Mouse (Mus musculus): ENCODE measurements around the gene Cdipt.
A peak's percentile ranks its signal among the peaks of the same experiment; 100 is the strongest.

Gene Cdipt

DNA sequence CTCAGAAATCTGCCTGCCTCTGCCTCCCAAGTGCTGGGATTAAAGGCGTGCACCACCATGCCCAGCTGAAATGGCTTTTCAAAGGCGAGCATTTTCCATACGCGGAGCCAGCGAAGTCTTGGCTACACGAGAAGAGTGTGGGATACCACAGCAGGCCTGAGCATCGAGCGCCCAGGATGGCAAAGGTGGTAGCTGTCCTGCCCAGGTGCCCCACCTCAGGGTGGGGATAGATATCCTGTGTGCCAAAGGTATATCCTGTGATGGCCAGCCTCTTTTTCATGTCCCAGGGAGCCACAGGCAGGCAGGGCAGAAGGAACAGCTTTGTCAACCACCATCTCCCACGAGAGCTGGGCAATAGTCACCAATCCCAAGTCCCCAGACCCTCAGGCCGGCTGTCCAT is 37.1 kb downstream of the Cdipt start:
- no peak for DNase-seq (ENCODE audit: extremely low spot score)

DNA sequence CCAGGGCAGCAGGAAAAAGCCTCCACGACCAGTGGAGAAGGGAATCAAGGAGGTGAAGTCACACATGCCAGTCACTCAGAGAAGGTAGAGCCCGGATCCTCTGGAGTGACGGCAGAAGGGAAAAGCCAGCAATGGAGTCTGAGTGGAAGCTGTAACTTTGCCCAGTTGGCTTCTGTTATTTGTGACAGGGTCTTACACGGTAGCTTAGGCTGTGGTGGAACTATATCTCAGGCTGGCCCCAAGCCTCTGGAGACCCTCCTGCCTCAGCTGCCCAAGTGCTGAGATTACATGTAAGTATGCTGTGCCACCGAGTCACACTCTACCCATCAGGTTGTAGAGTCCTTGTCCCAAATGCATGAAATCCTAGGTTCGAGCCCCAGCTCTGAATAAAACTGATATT is 37.7 kb downstream of the Cdipt start:
- no peak for DNase-seq (ENCODE audit: extremely low spot score)

DNA sequence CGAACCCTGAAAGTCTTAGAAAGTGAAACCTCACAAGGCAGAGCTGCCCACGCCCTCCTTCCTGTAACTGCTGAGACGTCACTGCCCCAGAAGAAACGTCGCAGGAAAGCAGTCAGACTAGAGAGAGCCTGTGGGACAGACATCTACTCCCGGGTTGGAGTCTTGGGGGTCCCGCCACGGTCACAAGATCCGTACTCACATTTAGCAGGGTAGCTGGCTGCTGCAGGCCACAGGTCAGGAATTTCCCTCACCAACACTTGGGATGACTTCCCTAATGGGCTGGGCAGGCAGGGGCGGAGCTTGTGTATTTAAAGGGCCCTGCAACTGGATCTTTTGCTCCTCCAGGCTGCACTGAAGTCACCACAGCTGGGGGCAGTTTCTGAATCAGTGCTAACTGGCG is 38.6 kb downstream of the Cdipt start, which contains the start of gene Mvp:
Mvp (minus strand) TSS at position 302 of the 400 bp plus-strand sequence.
- DNase-seq (ENCODE audit: extremely low spot score) = peak; percentile 33

DNA sequence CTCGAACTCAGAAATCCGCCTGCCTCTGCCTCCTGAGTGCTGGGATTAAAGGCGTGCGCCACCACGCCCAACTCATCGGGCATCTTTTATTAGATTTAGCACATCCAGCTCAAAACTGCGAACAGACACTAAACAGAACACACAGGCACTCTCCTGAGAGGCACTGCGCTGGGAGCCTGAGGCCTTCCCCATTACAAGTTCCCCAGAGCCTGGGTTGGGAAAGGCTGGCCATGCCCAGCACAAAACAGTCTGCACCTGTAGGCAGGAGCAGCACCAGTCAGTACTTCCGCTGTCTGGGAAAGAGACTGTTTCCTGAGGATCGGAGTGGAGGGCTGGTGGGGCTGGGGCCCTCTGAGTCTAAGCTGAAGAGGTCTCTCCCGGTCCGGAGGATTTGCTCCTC is 39.3 kb downstream of the Cdipt start:
- no peak for DNase-seq (ENCODE audit: extremely low spot score)

DNA sequence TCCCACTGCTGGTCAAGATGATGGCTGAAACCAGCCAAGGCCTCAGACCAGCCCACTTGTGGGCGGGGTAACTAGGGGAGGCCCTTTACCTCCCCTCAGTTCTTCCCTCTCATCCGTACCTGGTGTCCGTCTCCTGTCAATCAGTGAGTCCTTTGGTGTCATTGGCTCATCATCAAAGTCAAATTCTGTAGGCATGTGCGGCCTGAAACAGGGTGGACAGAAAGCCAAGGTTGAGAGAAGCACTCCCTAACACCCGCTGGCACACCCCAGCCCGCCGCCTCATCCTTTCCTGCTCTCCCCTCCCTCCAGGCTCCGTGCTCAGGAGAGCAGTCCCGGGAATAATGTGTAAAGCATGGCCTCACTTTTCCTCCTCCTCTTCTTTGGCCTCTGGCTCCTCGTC is 40.4 kb downstream of the Cdipt start:
- DNase-seq (ENCODE audit: extremely low spot score) = peak; percentile 58

DNA sequence TGATC is 40.6 kb downstream of the Cdipt start, which contains the start of gene Pagr1b:
Pagr1b (minus strand) TSS at position 4 of the 5 bp plus-strand sequence.
- DNase-seq (ENCODE audit: extremely low spot score) = no peak

DNA sequence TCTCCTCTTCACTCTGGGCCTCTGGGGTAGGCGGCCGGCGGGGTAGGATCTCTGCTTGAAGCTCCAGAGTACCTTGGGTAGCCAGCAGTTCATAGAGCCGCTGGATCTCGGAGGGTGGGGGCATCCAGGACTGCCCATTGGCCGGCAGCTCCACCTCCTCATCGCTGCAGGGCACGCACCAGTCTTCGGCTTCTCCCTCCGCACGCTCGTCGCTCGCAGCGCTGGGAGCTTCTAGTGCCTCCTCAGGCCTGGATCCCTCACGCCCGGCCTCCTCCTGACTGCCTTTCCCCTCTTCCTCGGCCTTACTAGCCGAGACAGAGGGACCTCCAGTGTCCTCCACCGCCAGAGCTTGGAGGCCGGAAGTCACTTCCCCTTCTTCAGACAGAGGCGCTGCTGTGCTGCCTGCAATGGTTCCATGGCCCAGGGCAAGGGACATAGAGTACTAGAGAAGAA is 40.8 kb downstream of the Cdipt start:
- no peak for DNase-seq (ENCODE audit: extremely low spot score)

DNA sequence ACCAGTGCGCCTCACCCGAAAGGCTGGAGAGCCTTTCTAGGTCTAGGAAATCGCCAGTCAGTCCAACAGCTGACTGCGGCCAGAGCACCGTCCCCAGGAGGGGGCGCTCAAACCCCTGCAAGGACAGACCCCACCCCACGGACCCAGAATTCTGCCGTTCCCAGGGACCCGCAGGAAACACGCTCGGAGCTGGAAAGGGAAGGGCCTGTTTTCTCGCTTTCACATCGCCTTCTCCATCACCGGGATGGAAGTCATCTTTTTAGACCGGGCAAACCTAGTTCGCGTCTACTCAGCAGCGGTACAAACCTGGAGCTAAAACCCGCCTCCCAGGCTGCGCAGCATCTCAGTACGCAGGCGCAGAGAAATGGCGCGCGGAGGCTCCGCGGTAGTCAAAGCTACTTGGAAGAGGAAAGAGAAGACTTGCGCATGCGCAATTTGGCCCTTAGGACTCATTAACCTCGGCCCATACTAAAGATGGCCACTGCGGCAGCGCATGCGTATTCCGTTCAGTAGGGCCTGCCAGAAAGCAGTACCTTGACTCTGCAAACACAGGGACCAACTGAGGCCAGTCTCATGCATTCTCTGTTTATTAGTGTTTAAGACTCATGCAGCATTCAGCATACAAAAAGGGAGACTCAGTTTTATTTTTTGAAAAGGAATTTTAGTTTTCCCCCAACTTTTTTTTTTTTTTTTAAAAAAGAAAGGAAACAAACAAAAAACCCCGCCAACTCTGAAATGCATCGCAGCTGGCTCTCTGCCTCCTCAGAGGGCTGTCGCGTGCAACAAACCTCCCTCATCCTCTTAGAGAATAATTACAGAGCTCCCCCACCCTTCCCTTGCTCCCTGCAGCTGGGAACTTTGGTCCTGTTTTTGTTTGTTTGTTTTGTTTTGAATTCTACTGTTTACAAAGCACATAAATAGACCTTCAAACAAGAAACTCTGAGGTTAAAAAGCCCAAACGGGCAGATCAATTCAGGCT is 41.5 kb downstream of the Cdipt start, which contains the start of gene Pagr1a:
Pagr1a (minus strand) TSS at position 382 of the 979 bp plus-strand sequence.
- DNase-seq (ENCODE audit: extremely low spot score) = peak; percentile 97

DNA sequence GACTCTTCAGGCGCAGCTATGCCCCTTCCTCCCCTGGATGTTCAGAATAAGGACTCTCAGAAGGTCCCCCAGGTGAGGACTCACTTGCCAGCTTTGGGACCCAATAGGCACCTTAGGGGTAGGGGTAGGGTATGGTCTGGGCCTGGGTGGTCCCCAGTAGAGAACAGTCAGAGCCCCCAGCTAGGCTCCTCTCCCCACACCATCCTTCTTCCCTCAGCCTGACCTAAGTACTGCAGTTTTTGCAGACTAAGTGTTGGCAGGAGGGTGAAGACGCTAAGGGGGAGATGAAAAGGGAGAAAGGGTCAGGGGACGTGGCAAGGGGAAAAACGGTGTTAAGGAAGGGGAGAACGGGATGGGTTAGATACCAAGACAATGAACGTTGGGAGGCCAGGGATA is 42.2 kb downstream of the Cdipt start:
- no peak for DNase-seq (ENCODE audit: extremely low spot score)

DNA sequence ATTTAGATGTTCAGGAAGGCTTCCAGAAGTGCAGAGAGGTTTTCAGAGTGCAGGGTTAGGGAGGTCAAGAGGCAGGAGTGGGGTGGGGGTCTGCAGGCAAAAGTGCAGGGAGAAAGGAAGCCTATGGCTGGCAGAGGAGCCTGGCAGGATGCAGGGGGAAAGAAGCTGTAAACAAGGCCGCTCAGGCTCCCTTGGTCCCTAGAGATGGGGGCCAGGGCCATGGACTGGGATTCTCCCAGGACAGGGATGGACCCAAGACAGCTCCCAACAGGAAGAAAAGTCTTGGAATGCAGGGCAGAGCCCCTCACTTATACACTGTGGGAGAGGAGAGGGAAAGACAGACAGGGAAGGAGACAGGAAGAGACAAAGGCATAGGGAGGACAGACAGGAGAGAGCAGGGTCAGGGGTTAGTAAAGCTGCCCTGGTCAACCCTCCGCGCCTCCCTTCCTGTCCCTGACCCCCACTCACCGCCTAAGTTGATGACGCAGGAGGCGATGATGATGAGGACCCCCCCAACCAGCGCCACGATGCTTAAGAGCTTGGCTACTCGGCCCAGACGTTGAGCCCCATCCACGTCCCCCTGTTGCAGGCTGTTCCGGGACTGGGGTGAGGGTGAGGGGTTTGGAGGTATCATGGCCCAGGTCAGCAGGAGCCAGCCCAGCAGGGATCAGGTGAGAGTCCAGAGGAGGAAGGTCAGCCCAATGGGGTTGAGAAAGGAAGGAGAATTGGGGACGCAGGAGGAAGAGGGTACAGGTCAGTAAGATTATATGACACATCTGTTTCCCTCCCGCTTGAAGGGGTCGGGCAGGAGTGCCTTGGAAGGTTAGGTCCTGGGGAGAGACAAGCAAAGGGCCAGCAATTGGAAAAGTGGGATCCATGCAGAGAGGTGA is 42.9 kb downstream of the Cdipt start:
- no peak for DNase-seq (ENCODE audit: extremely low spot score)

DNA sequence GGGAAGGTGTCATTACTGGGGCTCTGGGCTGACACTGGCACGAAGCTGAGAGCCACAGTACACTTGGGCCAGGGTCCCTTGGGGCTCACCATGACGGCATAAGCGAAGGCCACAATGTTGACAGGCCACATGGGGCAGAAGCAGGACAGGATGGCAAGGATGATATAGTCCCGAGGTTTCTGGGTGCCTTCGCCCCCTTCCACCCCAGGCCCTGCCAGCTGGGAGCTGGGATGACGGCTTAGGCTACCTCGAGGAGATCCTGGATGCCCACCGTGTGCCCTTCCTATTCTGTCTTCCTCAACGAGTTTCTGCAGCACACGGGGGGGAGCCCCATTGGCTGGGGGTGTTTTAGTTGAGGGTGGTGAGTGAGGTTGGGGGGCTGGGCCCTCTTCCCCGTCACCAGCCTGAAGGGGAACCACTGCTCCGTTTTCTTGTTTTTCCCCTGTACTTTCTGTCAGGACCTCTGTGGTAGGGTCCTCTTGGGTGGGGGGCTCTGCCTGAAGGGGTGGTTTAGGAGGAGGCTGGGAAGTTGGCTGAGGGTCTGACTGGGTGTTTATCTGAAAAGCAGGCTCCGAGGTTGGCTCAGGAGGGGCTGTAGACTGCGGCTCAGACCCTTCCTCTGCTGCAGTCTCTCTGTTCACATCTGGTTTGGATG is 43.7 kb downstream of the Cdipt start:
- DNase-seq (ENCODE audit: extremely low spot score) = no peak

DNA sequence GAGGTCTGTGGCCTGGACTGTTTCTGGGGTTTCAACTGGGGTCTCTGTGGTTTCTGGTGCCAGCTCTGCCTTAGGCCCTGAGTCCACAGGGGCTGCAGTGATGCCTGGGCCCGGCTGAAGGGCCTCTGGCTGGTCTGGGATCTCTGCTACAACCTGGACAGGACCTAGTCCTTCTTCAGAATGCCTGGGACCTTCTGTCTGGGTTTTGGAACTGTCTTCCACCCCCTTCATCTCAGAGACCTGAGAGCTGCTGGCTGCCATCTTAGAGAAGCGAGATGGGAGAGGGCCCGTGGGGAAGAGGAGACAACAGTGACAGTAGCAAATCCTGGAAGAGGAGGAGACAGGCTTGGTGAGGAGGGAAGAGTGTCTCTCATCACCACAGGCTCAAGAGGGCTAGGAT is 44.3 kb downstream of the Cdipt start:
- no peak for DNase-seq (ENCODE audit: extremely low spot score)

DNA sequence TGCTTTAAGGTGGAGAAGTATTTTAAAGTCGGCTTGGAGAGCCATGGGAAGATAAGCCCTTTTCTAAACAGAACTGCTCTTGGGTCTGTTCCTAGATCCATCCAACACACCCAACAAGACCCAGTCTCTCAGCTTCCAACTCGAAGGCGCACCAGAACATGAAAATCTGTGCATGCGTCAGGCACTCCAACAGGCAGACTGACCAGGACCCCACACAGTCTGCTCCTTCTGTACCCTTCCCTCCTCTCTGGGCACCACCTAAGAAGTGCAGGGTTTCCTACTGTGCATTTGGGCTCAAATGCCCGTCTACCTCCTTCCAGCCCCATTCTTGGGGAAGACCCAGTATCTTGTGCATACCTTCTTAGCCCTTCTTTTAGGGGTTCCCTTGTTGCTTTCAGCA is 44.8 kb downstream of the Cdipt start:
- peak; percentile 15 for DNase-seq (ENCODE audit: extremely low spot score)

DNA sequence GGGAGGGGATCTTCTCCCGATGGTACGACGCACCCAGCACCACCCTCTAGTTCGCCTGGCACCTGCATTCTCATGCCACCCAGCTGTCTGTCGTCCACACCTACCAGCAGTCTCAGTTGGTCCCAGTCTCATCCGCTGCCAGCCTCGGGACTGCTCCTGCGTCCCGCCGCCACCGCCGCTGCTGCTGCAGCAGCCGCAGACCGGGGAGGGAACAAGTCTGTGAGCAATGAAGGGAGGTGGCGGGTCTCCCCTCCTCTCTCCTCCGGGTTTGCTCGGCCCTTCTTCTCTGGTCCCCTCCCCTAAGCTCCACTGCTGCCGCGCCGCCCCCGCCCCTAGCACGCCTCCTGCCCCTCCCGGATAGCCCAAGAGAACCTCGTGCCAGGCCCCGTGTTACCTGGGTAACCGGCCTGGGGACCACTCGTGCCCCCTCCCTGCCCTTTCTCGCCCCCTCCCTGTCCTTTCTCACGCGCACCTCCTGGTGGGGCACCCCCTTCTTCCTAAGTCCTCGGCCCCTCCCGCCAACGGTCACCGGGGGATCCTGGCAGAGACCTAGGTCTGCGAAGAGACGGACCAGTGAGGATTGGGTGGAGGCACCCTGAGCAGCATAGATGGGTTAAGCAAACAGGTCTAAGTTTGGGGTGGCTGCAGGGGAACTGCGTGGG is 45.3 kb downstream of the Cdipt start, which contains the start of the genes Gm42742 and Prrt2:
Gm42742 (minus strand) TSS at position 197 of the 662 bp plus-strand sequence.
Prrt2 (minus strand) TSS at position 311 of the 662 bp plus-strand sequence.
- peak; percentile 82 for DNase-seq (ENCODE audit: extremely low spot score)

DNA sequence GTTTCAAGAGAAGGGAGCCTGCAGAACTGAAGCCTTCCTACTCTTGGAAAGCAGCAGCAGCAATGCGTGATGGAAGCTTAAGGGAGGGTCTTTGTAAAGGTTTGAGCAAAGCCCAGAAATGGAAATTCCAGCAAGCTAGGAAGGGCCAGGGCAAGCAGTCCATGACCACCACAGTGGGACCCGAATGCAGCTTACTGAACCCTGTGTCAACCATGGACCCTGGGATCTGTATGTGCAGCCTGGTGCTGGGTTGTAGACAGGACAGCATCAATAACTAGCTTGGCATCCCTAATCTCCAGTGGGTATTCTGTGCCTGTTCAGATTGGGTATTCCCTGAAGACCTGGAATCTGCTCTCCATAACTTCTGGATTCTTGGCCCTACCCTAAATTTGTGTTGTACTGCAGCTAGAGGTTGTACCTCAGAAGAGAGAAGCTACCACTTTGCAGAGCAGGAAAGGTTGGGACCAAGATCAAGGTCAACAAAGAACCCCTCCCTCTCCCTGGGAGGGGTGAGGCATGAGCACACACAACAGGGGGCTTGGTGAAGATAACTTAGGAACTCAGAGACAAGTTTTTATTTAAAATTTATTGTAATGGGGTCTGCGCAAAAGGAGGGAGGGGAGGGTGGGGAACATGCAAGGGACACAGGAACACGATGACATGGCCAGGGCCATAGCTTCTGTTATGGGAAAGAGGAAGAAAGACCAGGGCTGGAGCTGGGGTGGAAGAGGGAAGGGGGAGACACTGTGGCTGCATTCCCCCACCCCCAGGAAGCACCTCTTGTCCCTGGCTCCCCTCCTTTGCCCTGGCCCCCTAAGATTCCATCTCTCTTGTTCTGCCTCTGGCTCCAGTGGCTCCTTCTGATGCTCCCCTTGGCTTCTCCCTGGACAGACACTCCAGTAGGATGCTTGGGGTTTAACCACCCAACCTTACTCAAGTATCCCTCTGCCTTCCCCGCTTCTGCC is 46.1 kb downstream of the Cdipt start:
- no peak for DNase-seq (ENCODE audit: extremely low spot score)

DNA sequence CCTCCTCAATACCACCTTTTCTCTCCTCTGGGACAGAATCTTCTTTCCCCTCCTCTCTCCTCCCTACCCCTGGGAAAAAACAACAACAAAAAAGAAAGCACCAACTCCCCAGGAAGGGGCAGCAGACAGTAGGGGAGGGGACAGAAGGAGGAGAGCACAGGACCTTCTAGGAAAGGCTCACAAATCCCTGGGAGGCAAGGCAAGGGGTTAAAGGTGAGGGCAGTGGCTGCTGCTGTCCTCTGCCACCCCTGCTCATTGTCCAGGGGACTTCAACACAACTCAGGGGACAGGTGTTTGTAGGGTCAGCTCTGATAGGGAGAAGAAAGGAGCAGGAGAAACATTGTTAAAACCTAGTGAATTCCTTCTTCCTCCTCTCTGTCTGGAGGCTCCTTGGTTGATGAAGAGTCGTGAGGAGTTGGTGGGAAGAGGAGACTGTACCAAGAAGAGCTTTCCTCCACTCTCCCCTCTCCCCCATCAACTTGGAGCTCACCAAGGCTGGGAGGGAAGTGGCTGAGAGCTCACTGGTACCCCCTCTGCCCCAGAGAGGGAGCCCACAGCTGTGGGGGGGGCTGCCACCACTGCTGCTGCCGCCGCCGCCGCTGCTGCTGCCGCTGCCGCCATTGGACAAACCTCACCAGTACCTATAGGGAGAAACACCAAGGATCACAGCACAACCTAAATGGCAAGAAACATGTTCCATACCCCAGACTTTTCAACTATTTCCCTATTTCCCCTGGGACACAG is 47.0 kb downstream of the Cdipt start:
- no peak for DNase-seq (ENCODE audit: extremely low spot score)

DNA sequence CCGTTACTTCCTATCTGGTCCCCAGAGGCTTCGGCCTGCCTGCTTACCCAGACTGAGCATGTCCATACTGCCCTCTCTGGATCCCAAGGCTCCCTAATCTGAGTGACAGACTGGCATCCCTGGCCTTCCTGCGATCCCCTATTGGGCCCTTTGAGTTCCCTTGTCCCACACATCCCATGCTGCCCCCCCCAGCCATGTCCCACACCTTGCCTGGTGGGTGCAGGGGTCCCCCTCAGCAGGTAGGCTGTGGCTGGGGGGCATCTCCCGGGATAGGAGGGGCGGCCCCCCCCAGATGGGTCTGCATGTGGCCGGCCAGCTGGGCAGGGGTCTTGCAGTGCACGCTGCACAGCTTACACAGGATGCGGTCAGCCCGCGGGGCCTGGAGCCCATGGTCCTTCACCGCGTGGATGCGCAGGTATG is 47.6 kb downstream of the Cdipt start:
- peak; percentile 19 for DNase-seq (ENCODE audit: extremely low spot score)

DNA sequence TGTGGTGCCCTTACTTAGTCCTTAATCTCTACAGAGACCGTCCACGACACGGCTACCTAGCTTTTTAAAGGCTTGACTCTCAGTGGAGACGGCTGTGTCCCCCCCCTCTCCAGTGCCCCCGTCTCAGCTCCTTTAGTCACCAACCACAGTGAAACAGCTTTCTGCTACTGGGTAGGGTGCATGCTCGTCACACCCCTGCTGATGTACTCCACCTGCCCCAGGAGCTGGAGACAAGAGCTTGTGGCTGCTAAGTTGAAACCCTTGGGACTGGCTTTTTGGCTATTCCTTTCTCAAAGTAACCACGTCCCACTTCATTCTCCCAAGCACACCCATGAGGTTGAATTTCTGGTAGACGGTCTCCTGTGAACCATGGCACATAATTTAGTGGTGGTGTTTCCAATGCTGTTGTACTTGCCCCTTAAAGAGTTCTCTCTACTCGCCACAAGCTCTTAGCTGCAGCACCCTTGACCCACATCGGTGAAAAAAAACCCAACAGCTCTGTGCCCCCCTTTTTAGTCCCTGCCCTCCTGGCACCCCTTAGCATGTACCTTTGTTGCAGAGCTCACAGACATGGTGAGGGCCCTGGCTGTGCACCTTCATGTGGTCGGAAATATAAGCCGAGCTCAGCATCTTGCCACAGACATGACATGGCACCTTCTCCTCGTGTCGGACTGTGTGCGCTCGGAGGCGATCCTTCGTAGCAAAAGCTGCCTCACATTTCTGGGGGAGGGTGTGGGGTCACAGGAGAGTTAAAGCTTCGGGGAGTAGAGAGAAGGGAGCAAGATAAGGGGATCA is 48.4 kb downstream of the Cdipt start:
- no peak for DNase-seq (ENCODE audit: extremely low spot score)
